Mouse (Mus musculus) G1E (cell line): ENCODE measurements around the gene Clcnkb. TPM values are rescaled to one million over a fixed set of nuclear protein-coding genes. Genes with fewer than 3 reads are reported as not detected.
A peak's percentile ranks its signal among the peaks of the same experiment; 100 is the strongest.

ENCODE experiments used
- ATAC-seq: 2 replicates; pipeline ENCODE4 v1.8.0; 2016; ENCODE audit warnings: mild to moderate bottlenecking; ENCODE audit not compliant: insufficient number of reproducible peaks, poor library complexity, low FRiP score, severe bottlenecking; ENCODE audit errors: extremely low read depth
- DNase-seq: peaks from one replicate; pipeline ENCODE4 v3.0.0; 2012; ENCODE audit warnings: low spot score
- H3K27me3 ChIP-seq: 2 replicates; pipeline ENCODE4 v1.6.1; 2012; ENCODE audit warnings: mild to moderate bottlenecking, low read length, inconsistent platforms; ENCODE audit not compliant: insufficient read depth
- H3K36me3 ChIP-seq: replicated peaks from 2 replicates; pipeline ENCODE3; 2012; ENCODE audit warnings: mild to moderate bottlenecking, inconsistent platforms
- H3K4me1 ChIP-seq: 2 replicates; pipeline ENCODE4 v1.6.1; 2012; ENCODE audit warnings: low read depth, low read length, inconsistent platforms, mixed read lengths; ENCODE audit not compliant: insufficient read depth
- H3K4me3 ChIP-seq: 2 replicates; pipeline ENCODE4 v1.5.1; 2012; ENCODE audit warnings: low read depth, mild to moderate bottlenecking, inconsistent platforms, low read length, moderate library complexity, mixed read lengths
- H3K9me3 ChIP-seq: replicated peaks from 2 replicates; pipeline ENCODE4 v1.6.1; 2012; ENCODE audit warnings: inconsistent platforms
- CTCF ChIP-seq: IDR thresholded peaks from 2 replicates; pipeline ENCODE4 v1.5.1; 2012; ENCODE audit warnings: low read depth, low read length, inconsistent platforms, mixed read lengths
- GATA1 ChIP-seq: IDR thresholded peaks from 2 replicates; pipeline ENCODE4 v1.6.1; 2012; ENCODE audit warnings: borderline replicate concordance, low read length, inconsistent platforms, mixed read lengths
- GATA2 ChIP-seq: IDR thresholded peaks from 2 replicates; pipeline ENCODE4 v1.6.1; 2012; ENCODE audit warnings: low read depth, low read length, inconsistent platforms, borderline replicate concordance
- POLR2AphosphoS5 ChIP-seq: IDR thresholded peaks from 2 replicates; pipeline ENCODE4 v1.6.1; 2012; ENCODE audit warnings: low read depth, low read length, inconsistent platforms; ENCODE audit not compliant: insufficient replicate concordance
- TAL1 ChIP-seq: conservative IDR thresholded peaks from 2 replicates; pipeline ENCODE4 v1.6.1; 2012; ENCODE audit warnings: low read depth, low read length, inconsistent platforms, mixed read lengths
- polyA plus RNA-seq: library from polyadenylated mRNA; stranded (reverse); fragments of >175 nt; gene quantifications from 2 replicates; pipeline ENCODE4 v1.2.3, GENCODE M21; 2012
- total RNA-seq, 2 experiments: library from RNA; stranded (forward) in 1 of 2; stranded (reverse) in 1 of 2; fragments of 200-1000 nt in 1 of 2; fragments of >200 nt in 1 of 2; fragmentation: Nextera tagmentation in 1 of 2; gene quantifications; 2 replicates each; pipeline ENCODE4 v1.2.3; 2014 to 2017

The Clcnkb gene
- total and polyA plus RNA-seq, 3 experiments: 0.05 TPM; not detected in 2

DNA sequence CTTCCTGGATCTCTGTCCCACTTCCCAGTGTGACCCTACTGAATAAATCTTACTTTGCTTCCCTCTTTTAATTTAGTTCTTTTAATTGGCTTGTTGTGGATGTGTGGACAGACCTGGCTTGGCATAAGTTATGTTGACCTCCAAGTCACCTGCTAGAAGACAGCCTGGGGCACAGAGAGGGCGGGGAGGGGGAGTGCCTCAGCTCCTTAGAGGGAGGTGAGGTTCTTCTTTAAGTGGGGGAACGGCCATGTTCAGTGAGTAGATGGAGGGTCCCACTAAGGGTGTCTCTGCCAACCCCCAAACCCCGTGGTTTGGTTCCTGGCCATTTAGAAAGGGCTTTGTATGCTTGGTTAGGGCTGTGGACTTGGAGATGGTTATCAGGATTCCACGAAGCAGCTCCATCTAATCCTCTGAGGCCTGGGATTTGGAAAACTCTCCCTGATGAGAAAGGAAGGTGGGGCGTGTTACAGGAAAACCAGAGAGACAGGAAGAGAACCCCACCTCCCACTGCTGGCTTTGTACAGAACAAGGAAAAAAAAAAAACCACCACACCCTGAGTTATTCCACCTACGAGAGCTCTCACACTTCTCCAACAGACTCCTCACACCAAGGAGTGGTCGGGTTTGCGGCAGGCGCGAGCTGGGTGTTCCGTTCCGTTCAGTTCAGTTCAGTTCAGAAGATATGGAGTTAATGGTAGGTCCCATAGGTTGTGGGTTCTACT is 23.4 kb upstream of the Clcnkb start:
- TF ChIP-seq CTCF: no peak
- no peak for TF ChIP-seq GATA2
- TF ChIP-seq GATA1: no peak
- TF ChIP-seq TAL1: no peak
- no peak for DNase-seq
- Histone ChIP-seq H3K36me3 (no peaks in the 10 kb centered on the region), H3K27me3 (0 out of 2 replicates have a peak, but pooled peaks cover 2% of the 10 kb centered on the region), H3K4me3 (no peak overlapping the region), H3K9me3 (no peaks in the 10 kb centered on the region), H3K4me1 (peaks cover 13% of the 10 kb centered on the region)
- no peak for ATAC-seq

GRCm38 (mm10) chr4:141435974-141436373 is 20.2 kb upstream of the Clcnkb start, which contains the start of gene Srarp:
Srarp (minus strand) TSS chr4:141436105.
- ATAC-seq: no peak
- H3K4me3 ChIP-seq: no peak within 1 kb of the TSS

DNA sequence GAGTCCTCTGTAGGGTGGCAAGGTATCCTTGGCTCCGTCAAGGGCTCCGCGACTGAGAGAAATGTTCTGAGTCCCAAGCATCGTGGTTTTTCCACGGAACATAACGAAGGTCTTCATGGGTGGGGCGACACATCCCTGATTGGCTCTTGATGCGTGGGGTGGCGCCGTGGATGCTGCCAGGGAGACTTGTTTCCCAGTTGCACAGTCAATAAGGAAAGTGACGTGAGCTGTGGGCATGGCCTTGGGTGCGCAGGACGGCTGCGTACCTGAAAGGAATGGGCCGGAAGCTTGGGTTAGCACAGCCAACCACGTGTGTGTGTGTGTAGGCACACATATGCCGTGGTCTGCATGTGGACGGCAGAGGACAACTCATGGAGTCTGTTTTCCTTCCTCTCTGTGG is 17.4 kb upstream of the Clcnkb start:
- Histone ChIP-seq H3K9me3 (no peaks in the 10 kb centered on the region), H3K4me1 (no peaks in the 10 kb centered on the region), H3K4me3 (no peak overlapping the region), H3K36me3 (no peaks in the 10 kb centered on the region), H3K27me3 (peaks cover 7% of the 10 kb centered on the region; the same call in 1 of the 2 replicates)
- TF ChIP-seq GATA2 (no peak), GATA1 (no peak), CTCF (no peak), TAL1 (no peak), POLR2AphosphoS5 (no peak)
- ATAC-seq (no peak), DNase-seq (no peak)

More at GRCm38 (mm10) chr4:141435974-141436373, 20.2 kb upstream of the Clcnkb start, which contains the start of gene Srarp:
- no peak for DNase-seq
- Histone ChIP-seq H3K36me3 (no peaks in the 10 kb centered on the region), H3K9me3 (no peaks in the 10 kb centered on the region), H3K4me1 (peaks cover 3% of the 10 kb centered on the region; the same call in 1 of the 2 replicates), H3K27me3 (peaks cover 7% of the 10 kb centered on the region; the same call in 1 of the 2 replicates)
- TF ChIP-seq CTCF (no peak), GATA2 (no peak), GATA1 (no peak)

DNA sequence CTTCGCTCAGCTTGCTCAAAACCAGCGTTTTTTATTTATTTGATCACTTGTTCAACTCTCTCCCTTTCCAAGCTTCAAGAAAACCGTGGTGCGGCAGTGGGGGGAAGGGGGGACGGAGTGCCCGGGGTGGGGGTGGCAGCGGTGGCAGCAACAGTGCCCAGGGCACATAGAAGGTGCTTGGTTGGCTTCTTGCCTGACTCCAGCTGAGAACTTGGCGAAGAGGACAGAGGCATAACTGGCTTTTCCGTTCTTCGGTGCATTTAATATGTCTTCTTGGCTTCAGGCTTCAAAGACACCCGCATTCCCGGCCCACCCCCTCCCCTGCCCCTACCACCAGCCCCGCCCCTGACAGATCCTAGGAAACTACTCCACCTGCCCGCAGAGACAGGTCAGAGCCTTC is 16.9 kb upstream of the Clcnkb start:
- no peak for DNase-seq
- TF ChIP-seq POLR2AphosphoS5 (no peak), CTCF (no peak), GATA1 (no peak), GATA2 (no peak), TAL1 (no peak)
- Histone ChIP-seq H3K9me3 (no peaks in the 10 kb centered on the region), H3K36me3 (no peaks in the 10 kb centered on the region), H3K4me1 (no peaks in the 10 kb centered on the region), H3K4me3 (no peak overlapping the region), H3K27me3 (peaks cover 7% of the 10 kb centered on the region; the same call in 1 of the 2 replicates)
- ATAC-seq: no peak

DNA sequence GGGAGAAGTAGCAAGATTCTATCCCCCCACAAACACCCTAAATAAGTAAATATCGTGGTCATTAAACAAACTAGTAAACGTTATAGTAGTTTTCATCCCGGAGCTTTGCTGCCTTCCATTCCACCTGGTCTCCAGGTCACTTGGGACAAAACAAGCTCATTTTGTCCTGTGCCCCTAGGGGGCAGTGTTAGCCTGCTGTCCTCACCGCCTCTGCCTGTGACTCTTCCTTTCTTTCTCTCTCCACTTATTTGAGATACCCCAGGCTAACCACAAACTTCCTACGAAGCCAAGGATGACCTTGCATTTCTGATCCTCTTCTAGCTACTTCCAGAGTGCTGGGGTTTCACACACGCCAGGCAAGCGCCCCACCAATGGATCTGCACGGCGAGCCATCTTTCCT is 15.2 kb upstream of the Clcnkb start:
- no peaks in the 10 kb centered on the region for H3K4me1 ChIP-seq
- DNase-seq (no peak), ATAC-seq (no peak)
- H3K36me3 ChIP-seq: no peaks in the 10 kb centered on the region
- no peak overlapping the region for H3K4me3 ChIP-seq
- H3K27me3 ChIP-seq: peaks cover 9% of the 10 kb centered on the region; the same call in 1 of the 2 replicates
- no peaks in the 10 kb centered on the region for H3K9me3 ChIP-seq
- no peak for TF ChIP-seq GATA2
- no peak for TF ChIP-seq POLR2AphosphoS5
- TF ChIP-seq GATA1: no peak
- no peak for TF ChIP-seq TAL1
- no peak for TF ChIP-seq CTCF

DNA sequence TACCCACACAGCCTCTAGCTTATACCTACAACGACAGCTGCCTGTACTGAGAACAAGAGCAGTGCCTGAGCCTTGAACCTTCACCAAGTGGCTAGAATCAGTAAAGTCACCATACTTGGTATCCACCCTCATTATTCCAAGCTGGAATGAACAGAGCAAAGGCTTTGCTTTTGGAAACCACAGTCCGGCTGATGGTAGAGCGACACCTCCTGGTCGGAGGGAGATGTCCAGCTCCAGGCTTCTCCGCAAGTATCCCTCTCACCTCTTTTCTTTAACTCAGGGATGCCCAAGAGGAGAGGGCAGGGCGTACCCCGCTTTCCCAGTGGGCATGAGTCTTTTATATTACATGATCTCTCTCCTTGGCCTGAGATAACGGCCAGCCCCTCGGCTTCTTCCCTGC is 14.0 kb upstream of the Clcnkb start:
- DNase-seq (no peak), ATAC-seq (no peak)
- Histone ChIP-seq H3K4me3 (no peak overlapping the region), H3K9me3 (no peaks in the 10 kb centered on the region), H3K27me3 (peaks cover 12% of the 10 kb centered on the region; the same call in 1 of the 2 replicates), H3K36me3 (no peaks in the 10 kb centered on the region), H3K4me1 (no peaks in the 10 kb centered on the region)
- TF ChIP-seq CTCF (0 out of 2 replicates have a peak, but pooled peaks have one; percentile 23), GATA2 (no peak), GATA1 (no peak), POLR2AphosphoS5 (no peak), TAL1 (no peak)
